Mouse (Mus musculus) gastrocnemius, postnatal 4 days (tissue): ENCODE results near the gene Gm49403. TPM values are rescaled to one million over a fixed set of nuclear protein-coding genes. Genes with fewer than 3 reads are reported as not detected.
"Not testable (repeated sequence)": the region's sequence is repeated elsewhere in the genome, so short reads cannot be mapped to it uniquely, and the experiment has no call there.

Source experiments
- DNase-seq, 2 experiments: peaks; one replicate each; pipeline ENCODE4 v3.0.0; 2021 to 2022; ENCODE audit warnings: low spot score in 2 of 2, mixed read lengths in 2 of 2
- total RNA-seq, 2 experiments: library from RNA; stranded (reverse); gene quantifications; 2 replicates each; pipeline ENCODE4 v1.2.3; 2021

Gm49403 gene
- total RNA-seq, 2 experiments from 2014 or later, result not detected

DNA sequence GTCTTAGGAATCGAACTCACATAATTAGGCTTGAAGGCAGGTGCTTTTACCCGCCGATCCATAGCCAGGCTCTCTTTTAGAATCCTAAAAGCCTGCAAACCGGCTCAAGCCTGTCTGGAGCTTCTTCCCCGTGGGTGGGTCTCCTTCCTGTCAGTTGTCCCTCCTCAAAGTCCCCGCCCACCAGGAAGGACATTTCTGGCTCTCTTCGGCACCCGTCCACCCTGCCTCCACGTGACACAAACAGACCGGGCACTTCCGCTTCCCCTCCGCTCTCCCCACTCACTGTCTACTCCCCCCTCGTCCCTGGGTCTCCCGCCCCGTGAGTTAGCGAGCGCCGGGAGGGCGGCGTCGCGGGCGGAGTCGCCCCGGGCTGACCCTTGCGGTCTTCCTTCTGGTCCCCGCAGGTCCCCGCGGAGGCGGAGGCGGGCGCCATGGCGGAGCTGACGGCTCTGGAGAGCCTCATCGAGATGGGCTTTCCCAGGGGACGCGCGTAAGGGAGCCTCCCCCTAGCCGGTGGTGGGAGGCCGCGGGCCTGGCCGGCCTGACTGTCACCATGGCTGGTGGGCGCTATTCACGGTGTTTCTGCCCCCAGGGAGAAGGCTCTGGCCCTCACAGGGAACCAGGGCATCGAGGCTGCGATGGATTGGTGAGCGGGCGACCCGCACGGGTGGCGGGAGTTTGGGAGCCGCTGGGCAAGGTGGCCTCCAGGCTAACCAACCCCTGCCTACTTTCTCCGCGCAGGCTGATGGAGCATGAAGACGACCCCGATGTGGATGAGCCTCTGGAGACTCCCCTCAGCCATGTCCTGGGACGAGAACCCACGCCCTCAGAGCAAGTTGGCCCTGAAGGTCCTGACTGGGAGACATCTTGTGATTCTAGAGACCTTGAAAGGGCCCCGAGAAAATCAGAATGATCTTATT, 12.2 kb upstream of the Gm49403 start, which contains the start of gene Ubxn1:
Gene Ubxn1 (plus strand): TSS at position 230 of the 920 bp plus-strand sequence.
- peak; percentile 86 to 95 for DNase-seq

DNA sequence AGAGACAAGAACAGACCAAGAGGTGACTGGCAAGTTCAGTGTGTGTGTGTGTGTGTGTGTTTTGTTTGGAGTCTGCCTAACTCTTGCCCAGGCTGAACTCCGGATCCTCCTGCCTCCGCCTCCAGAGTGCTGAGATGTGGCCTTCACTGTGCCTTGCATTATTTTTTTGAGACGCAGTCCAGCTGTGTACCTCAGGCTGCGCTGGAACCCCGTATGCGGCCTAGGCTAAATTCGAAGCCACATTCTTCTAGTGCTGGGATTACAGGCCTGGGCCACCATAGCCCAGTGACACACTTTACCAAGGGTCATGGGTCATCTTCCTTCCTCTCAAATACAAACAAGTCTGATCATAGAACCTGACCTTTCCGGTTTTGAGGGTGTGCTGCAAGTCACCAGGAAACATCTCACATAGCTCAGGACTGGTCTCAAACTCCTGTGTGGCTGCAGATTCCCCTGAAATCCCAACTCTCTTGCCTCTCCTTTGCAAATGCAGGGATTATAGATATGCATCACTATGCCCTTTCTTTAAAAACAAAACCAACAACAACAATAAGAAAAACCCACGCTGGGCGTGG, 11.4 kb upstream of the Gm49403 start:
- DNase-seq, result no peak

DNA sequence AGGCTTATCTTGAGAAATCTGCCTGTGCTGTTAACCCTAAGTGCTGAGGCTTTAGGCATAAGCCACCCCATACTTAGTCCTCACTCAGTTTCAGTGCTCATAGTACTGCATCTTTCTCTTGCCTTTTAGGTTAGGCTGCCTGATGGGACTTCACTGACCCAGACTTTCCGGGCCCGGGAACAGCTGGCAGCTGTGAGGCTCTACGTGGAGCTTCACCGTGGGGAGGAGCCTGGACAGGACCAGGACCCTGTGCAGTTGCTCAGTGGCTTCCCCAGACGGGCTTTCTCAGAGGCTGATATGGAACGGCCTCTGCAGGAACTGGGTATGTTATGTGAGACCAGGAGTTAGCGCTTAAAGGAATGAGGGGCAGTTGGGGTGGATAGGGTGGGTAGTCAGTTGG, 8.7 kb upstream of the Gm49403 start:
- no peak for DNase-seq

DNA sequence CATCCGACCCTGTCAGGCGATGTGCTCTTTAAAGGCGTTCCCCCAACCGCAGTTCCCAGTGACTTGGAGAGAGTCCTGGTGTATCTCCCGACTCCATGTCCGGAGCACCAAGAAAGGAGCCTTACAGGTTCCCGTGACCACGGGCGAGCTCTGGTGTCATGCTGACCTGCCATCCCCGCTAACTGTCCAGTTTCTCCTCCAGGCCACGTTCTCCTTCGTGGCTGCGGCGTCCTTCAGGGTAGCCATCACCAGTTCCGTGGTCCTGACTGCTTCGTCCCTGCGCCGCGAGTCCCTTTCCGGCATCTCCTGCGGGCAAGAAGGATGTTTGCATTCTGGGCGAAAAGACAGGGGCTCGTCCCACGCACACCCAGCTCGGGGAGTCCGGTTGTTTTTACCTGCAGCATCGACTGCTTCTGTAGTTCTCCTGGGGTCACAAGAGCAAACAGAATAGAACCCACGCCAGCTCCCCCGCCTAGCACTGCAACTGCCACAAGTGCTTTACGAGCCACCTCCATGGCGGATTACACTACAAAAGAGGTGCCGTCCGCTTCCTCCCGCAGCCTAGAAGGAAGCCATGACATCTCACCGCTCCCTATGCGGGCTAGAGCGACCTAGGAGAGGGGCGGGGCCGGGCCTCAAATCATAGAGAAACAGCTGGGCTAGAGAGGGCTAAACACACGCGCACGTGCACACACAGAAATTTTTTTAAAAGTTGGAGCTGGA, 3.3 kb upstream of the Gm49403 start, which contains the start of gene Uqcc3:
Gene Uqcc3 (minus strand): TSS at position 613 of the 723 bp plus-strand sequence.
- DNase-seq, result peak; percentile 80 to 89

DNA sequence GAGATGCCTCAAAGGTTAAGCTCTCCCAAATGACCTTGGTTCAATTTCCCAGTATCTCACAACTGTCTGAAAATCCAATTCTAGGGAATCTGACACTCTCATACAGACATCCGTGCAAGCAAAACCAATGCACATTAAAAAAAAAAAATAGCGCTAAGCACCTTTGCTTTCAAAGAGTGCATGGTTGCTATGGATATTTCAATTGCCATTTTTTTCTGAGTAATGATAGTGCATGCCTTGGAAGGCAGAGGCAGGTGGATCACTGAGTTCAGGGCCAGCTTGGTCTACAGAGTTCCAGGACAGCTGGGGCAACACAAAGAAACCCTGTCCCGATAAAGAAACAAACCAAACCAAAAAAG, 2.7 kb upstream of the Gm49403 start:
- no peak for DNase-seq

DNA sequence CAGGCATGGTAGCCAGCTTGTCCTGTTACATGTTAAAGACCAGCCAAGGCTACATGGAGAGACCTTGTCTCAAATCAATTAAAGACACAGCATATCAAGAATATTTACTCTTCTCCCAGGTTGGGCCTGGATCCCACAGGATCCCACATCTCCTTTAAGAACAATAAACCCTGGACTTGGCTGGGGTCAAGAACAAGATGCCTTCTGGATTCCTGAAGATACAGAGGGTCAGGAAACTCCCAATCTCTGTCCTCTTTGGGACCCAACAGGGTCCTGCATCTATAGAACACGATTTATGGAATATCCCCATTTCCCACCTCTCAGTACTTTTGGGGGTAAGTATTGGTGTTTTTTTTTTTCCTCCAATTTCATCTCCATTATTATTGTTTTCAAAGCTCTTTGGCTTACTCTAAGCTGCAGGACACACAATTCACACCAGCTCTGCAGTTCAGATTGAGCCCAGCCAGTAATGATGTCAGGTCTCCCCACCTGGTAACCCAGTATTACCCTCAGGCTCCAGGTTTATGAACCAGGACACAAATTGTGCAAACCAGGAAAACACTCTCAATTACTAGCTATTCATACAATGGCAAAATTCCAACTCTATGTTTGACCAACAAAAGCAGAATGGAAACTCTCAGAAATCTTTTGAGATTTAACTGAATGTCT, 3.3 kb downstream of the Gm49403 start:
- DNase-seq, result no peak

DNA sequence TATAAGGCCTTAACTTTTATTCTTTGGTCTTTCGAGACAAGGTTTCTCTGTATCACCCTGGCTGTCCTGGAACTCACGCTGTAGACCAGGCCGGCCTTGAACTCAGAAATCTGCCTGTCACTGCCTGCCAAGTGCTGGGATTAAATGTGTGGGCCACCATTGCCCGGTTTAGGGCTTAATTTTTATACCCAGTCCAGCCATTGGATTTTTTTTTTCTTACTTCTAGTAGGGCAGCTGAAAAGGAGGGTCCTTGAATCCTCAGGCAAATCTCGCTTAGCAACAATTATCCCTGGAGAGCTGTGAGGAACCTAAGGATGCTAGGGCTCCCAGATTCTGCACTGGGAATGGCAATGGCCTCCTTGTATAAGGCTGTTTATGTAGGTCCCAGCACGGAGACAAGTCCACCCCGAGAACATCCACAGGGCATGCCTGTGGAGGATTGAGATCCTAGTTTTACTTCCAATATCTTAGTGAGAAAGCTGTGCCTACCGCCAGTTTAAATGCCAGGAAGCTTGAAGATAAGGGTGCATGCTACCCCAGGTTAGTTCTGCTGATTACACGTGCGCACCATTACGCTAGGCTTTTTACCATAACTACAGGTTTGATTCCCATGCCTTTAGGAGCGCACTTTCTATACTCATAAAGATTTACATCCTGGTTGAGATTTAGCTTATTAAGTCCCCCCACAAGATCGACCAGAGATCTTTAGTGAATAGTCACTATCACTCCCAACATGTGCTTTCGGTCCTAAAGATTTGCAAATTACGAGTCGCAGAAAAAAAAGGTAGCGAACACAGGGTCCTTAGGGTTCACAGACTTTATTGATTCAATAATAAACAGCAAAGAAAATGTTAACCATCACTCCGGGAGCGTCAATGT, 4.1 kb downstream of the Gm49403 start:
- DNase-seq, result no peak

DNA sequence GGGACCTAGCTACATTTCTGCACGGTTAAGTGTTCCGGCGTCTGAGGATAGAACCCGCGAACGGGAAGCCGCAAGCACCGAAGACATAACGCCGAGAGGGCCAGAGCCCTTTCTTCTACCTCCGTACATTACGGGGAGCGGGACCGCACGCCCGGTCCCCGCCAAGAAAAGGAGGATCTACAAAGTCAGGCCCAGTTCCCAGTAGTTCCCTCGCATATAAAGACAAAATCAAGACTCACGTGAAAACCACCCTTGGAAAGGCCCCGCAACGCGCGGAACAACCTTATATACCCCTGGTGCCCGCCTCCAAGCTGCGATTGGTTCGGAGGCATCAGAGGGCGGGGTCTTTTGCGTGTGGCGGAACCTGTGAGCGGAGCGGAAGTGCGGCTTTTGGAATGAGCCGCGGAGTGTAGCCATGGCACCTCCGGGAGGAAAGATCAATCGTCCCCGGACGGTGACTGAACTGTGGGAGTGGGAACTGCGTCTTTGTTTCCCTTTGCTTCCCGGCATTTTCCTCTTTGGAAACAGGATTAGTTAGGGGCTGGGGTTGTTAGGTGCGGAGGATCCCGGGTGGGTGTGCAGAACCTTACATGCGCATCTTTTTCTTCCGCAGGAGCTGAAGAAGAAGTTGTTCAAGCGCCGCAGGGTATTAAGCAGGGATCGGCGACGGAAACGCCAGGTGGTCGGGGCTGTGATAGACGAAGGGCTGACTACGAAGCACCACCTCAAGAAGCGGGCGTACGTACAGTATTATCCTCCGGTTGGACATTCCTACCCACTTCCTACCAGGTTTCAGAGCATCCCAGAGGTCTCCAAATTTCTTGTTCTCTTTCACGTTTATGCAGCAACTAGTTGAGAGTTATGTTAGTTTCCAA, 5.0 kb downstream of the Gm49403 start, which contains the start of the genes 1810009A15Rik and Gm49416:
Gene 1810009A15Rik (plus strand): TSS at position 343 of the 875 bp plus-strand sequence.
Gene Gm49416 (plus strand): TSS at position 416 of the 875 bp plus-strand sequence.
- DNase-seq, result peak; percentile 90 to 97

DNA sequence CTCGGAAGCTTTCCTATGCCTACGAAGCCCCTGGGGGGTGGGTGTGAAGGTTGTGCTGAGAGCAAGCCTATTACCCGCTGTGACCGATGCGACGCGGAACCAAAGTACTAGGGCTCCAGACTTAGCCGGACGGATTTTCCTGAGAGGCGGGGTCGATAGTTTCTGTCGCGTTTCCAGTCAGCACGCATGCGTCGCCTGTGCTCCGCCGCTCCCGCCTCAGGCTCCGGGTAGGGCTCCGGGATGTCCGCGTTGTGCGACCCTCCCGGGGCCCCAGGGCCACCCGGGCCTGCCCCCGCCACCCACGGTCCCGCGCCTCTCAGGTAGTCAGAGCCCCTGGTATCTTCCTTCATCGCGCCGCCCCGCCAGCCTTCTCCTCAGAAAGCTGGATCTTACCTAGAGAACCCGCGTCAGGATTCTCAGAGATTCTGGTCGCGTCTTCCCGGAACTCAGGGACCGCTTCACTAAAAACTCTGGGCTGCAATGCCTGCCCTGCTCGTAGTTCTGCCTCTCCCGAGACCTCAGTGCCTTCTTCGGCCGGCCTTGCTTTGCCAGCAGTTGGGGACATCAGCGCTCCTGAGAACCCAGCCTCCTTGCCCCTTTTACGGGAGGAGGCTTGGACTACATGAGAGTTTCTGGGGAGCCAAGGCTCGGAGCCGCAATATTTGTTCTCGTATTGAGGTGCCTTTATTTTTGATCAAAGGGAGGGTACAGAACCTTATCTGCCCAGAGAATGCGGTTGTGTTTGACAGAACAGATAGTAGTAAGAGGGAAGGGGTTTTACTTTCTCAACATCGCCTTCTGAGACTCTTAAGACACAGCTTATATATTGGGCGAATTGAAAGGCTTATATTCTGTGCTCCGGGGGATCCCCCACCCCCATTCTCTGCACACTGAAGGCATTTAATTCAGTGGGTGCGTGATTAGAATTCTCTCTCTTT, 9.4 kb downstream of the Gm49403 start, which contains the start of gene Ints5:
Gene Ints5 (plus strand): TSS at position 177 of the 938 bp plus-strand sequence.
- peak; percentile 70 to 84 for DNase-seq

DNA sequence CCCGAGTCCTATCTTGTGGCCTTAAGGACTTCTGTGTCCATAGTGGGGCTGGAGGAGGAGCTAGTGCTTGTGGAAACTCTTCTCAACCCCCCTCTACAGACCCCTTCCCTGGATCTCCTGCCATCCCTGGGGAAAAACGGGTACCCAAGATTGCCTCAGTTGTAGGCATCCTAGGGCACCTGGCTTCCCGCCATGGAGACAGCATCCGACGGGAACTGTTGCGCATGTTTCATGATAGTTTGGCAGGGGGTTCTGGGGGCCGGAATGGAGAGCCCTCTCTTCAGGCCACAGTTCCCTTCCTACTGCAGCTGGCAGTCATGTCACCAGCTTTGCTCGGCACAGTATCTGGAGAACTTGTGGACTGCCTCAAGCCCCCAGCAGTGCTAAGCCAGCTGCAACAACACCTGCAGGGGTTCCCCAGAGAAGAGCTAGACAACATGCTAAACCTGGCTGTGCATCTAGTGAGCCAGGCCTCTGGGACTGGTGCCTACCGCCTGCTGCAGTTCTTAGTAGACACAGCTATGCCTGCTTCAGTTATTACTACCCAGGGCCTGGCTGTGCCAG, 11.7 kb downstream of the Gm49403 start:
- no peak for DNase-seq

DNA sequence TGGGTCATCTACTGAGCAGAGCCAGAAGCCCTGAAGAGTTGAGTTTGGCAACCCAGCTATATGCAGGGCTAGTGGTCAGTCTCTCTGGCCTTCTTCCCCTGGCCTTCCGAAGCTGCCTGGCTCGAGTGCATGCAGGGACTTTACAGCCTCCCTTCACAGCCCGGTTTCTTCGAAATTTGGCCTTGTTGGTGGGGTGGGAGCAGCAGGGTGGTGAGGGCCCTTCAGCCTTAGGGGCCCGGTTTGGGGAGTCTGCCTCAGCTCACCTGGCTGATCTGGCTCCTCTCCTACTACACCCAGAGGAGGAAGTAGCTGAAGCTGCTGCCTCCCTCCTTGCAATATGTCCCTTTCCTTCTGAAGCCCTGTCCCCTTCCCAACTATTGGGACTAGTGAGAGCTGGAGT, 12.5 kb downstream of the Gm49403 start:
- not testable (repeated sequence) for DNase-seq

DNA sequence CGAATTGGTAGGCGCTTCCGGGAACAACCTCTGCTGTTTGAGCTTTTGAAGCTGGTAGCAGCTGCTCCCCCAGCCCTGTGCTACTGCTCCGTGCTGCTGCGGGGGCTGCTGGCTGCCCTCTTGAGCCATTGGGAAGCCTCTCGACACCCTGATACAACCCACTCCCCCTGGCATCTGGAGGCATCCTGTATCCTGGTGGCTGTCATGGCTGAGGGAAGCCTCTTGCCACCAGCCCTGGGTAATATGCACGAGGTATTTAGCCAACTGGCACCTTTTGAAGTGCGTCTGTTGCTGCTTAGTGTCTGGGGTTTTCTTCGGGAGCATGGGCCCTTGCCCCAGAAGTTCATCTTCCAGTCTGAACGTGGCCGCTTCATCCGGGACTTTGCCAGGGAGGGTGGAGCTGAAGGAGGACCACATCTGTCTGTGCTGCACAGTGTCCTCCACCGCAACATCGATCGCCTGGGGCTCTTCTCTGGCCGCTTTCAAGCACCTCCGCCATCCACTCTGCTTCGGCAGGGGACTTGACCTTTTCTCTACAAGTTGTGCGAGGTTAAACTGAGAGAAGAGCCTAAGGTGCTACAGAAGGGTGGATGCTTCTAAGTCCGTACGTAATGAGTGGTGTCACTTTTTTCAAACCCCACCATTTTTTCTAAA, 13.6 kb downstream of the Gm49403 start:
- peak in 1 of 2 experiments; percentile 68 for DNase-seq

DNA sequence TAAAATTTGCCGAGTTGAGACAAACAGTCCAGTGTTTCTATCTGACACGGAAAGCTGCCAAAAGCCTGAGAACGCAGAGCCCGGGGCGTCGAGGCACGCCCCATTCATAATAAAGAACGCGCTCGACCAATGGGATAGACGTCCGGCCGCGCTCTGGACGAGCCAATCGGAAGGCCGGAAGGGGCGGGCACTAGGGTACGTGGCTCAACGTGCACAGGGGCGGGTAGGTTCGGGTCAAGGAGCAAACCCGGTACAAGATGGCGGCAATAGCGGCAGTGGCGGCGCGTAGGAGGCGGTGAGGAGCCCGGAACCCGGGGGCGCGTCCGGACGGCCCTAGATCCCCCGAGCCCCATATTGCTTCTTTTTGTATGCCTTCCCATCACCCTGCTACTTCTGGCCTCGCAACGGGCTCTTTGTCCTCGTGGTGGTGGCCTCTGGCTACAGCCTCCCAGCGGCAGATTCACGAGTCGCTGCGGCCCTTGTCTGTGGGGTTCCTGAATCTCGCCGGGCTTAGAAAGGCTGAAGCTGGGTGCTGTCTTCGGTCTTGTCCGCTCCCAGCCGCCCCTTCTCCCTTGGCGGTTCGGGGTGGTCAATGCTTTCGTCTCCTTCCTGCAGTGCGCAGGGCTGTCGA, 14.2 kb downstream of the Gm49403 start, which contains the start of gene Ganab:
Gene Ganab (plus strand): TSS at position 207 of the 631 bp plus-strand sequence.
- peak; percentile 88 to 95 for DNase-seq

DNA sequence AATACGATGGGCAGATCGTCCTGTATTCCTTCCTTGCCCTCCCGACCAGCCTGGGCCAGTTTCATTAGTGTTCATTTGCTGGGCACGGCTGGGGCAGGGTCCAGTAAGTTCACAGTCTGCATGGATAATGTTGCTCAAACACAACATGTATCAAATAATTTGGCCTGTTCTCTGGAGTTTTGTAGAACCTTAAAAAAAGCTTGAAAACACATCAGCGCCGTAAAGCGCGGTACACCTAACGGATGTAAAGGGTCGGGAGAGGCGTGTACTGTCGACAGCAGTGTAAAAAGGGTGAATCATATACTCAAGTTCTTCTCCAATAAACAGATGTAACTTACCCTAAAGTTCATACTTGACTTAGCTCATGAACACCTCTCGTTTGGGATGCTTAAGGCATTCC, 14.8 kb downstream of the Gm49403 start:
- no peak for DNase-seq

DNA sequence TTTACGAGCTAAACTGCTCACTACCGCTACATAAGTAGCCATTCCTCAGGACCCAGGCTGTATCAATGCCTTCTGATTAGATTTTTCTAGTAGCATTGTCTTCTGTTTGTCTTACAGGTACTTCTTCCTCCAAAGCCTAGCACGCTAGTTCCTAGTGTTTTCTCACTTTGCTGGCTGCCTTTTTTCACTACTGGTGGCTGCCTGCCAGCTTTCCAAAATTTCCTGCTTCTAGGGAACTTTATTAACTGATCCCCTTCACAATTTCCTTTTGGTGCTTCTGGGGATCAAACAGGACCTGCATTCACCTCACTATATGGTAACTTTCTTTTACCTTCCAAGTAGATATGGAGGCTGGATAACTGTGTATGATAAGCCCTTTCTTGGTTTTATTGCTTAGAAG, 15.3 kb downstream of the Gm49403 start:
- DNase-seq, result no peak

DNA sequence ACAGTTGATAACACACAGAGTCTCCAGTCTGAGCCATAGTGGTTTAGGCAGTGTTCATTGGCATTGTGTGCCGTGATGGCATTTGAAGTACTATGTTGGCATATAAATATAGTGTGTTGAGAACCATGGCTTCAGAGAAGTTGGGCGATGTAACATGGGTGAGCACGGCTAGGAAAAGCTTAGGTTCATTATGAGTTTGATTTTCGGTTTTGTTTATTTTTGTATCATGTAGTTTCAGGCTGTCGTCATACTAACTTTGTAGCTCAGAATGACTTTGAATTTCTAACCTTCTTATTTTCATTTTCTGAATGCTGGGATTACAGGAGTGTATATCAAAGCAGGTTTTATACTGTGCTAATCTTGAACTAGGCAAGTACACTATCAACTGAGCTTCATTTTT, 19.7 kb downstream of the Gm49403 start:
- no peak for DNase-seq
